ENCODE assay signal across 8 mouse cellular contexts in genomic region chr15:12825408-12825807, GRCm38 (mm10). TPM values are rescaled to one million over a fixed set of nuclear protein-coding genes. Genes with fewer than 3 reads are reported as not detected.
DNase-seq lines count a peak whose midpoint lies in the region; ATAC-seq and TF ChIP-seq lines count a peak whose summit lies in the region.

No protein-coding gene starts in this region.

- no peaks in the 10 kb centered on the region for H3K27me3 ChIP-seq in lung, embryonic 16.5 days (ENCODE audit: control insufficient read depth, insufficient read depth, low read depth, low read length)
- H3K27me3 ChIP-seq in forebrain, embryonic 11.5 days (ENCODE audit: control insufficient read depth, insufficient read depth, low read length): no peaks in the 10 kb centered on the region
- no peaks in the 10 kb centered on the region for H3K27me3 ChIP-seq in intestine, postnatal 0 days (replicated peaks; ENCODE audit: control insufficient read depth, insufficient read depth, low read length)
- no peaks in the 10 kb centered on the region for H3K27me3 ChIP-seq in neural tube, embryonic 14.5 days (ENCODE audit: control insufficient read depth, insufficient read depth, low read length)

- TF ChIP-seq CTCF in lung, adult 2 months (IDR thresholded peaks at IDR 0.05; ENCODE audit: insufficient read depth, low read length): no peak
- no peak for TF ChIP-seq CTCF in intestine, postnatal 0 days (IDR thresholded peaks at IDR 0.05; ENCODE audit: low read depth)

- peak overlapping the region; percentile 93 for H3K9ac ChIP-seq in lung, embryonic 16.5 days (ENCODE audit: low read length)
- H3K9ac ChIP-seq in forebrain, embryonic 11.5 days (ENCODE audit: low read length): peak overlapping the region; percentile 87
- peak overlapping the region; percentile 74 for H3K9ac ChIP-seq in intestine, postnatal 0 days (ENCODE audit: low read depth, low read length)
- H3K9ac ChIP-seq in neural tube, embryonic 14.5 days (replicated peaks; ENCODE audit: low read depth, low read length): peak overlapping the region; percentile 80

- H3K4me3 ChIP-seq in lung, embryonic 16.5 days (ENCODE audit: low read length): peak overlapping the region; percentile 98
- H3K4me3 ChIP-seq in lung, adult 2 months (replicated peaks; ENCODE audit: extremely low read depth, low read depth, low read length): no peak overlapping the region
- H3K4me3 ChIP-seq in forebrain, embryonic 11.5 days (ENCODE audit: low read depth, low read length): peak overlapping the region; percentile 84
- H3K4me3 ChIP-seq in intestine, postnatal 0 days (ENCODE audit: low read depth, low read length): peak overlapping the region; percentile 70
- peak overlapping the region; percentile 64 for H3K4me3 ChIP-seq in neural tube, embryonic 14.5 days (ENCODE audit: low read depth, low read length)

- H3K36me3 ChIP-seq in lung, embryonic 16.5 days (ENCODE audit: control insufficient read depth, insufficient read depth, low read length): peaks cover 13% of the 10 kb centered on the region; the same call in 1 of the 2 replicates
- peaks cover 3% of the 10 kb centered on the region; the same call in 1 of the 2 replicates for H3K36me3 ChIP-seq in forebrain, embryonic 11.5 days (ENCODE audit: control insufficient read depth, insufficient read depth, low read length)
- H3K36me3 ChIP-seq in intestine, postnatal 0 days (ENCODE audit: control insufficient read depth, insufficient read depth): peaks cover 31% of the 10 kb centered on the region
- H3K36me3 ChIP-seq in neural tube, embryonic 14.5 days (ENCODE audit: control insufficient read depth, insufficient read depth, low read length): peaks cover 23% of the 10 kb centered on the region; the same call in 1 of the 2 replicates

- WGBS in lung, embryonic 16.5 days: 47% methylated on average over 12 of the region's 12 CpGs
- 53% methylated on average over 12 of the region's 12 CpGs for WGBS in lung, adult 2 months
- WGBS in forebrain, embryonic 11.5 days: 55% methylated on average over 12 of the region's 12 CpGs
- WGBS in intestine, postnatal 0 days: 46% methylated on average over 12 of the region's 12 CpGs
- WGBS in neural tube, embryonic 14.5 days: 61% methylated on average over 12 of the region's 12 CpGs

- no peaks in the 10 kb centered on the region for H3K9me3 ChIP-seq in lung, embryonic 16.5 days (ENCODE audit: control insufficient read depth, low read length)
- no peaks in the 10 kb centered on the region for H3K9me3 ChIP-seq in forebrain, embryonic 11.5 days (ENCODE audit: control insufficient read depth, low read length)
- H3K9me3 ChIP-seq in intestine, postnatal 0 days (ENCODE audit: control insufficient read depth): no peaks in the 10 kb centered on the region
- H3K9me3 ChIP-seq in neural tube, embryonic 14.5 days (ENCODE audit: control insufficient read depth, low read length): no peaks in the 10 kb centered on the region

- no peak for DNase-seq in lung, adult 2 months
- no peak for DNase-seq in forebrain, embryonic 11.5 days (ENCODE audit: low spot score)
- DNase-seq in urinary bladder, postnatal 4 days (ENCODE audit: low spot score in 2 of 2): no peak
- no peak for DNase-seq in frontal cortex, postnatal 10 days (ENCODE audit: low spot score in 2 of 2)

- no peak overlapping the region for H3K27ac ChIP-seq in lung, embryonic 16.5 days (ENCODE audit: low read length)
- H3K27ac ChIP-seq in forebrain, embryonic 11.5 days (ENCODE audit: low read depth, low read length): no peak overlapping the region
- H3K27ac ChIP-seq in intestine, postnatal 0 days (ENCODE audit: low read depth, low read length): no peak overlapping the region
- no peak overlapping the region for H3K27ac ChIP-seq in neural tube, embryonic 14.5 days (ENCODE audit: low read depth, low read length)

- TF ChIP-seq POLR2A in lung, adult 2 months (IDR thresholded peaks at IDR 0.05; ENCODE audit: borderline replicate concordance, extremely low read depth, low read depth, low read length): no peak

- H3K4me2 ChIP-seq in lung, embryonic 16.5 days (ENCODE audit: low read depth, low read length): peak overlapping the region; percentile 79
- H3K4me2 ChIP-seq in forebrain, embryonic 11.5 days (ENCODE audit: low read depth, low read length, severe bottlenecking): peak overlapping the region; percentile 65
- peak overlapping the region; percentile 91 for H3K4me2 ChIP-seq in intestine, postnatal 0 days (replicated peaks; ENCODE audit: low read depth)
- H3K4me2 ChIP-seq in neural tube, embryonic 14.5 days (ENCODE audit: low read depth, low read length): peak overlapping the region; percentile 67

- H3K4me1 ChIP-seq in lung, embryonic 16.5 days (replicated peaks; ENCODE audit: control insufficient read depth, insufficient read depth, low read length): peaks cover 13% of the 10 kb centered on the region
- 0 out of 2 replicates have a peak, but pooled peaks cover 4% of the 10 kb centered on the region for H3K4me1 ChIP-seq in lung, adult 2 months (ENCODE audit: control insufficient read depth, insufficient read depth, low read length)
- no peaks in the 10 kb centered on the region; the same call in 1 of the 2 replicates for H3K4me1 ChIP-seq in forebrain, embryonic 11.5 days (replicated peaks; ENCODE audit: control insufficient read depth, insufficient read depth, low read length)
- peaks cover 6% of the 10 kb centered on the region for H3K4me1 ChIP-seq in intestine, postnatal 0 days (replicated peaks; ENCODE audit: control insufficient read depth, insufficient read depth, low read length)
- H3K4me1 ChIP-seq in neural tube, embryonic 14.5 days (ENCODE audit: control insufficient read depth, insufficient read depth, low read length): peaks cover 16% of the 10 kb centered on the region; the same call in 1 of the 2 replicates

- no peak for ATAC-seq in lung, embryonic 16.5 days (ENCODE audit: low read depth)
- ATAC-seq in forebrain, embryonic 11.5 days (replicated peaks; ENCODE audit: low FRiP score): no peak
- no peak for ATAC-seq in intestine, postnatal 0 days
- ATAC-seq in neural tube, embryonic 14.5 days (ENCODE audit: low read depth): no peak
- no peak for ATAC-seq in megakaryocyte progenitor cell, adult 5-6 weeks (replicated peaks; ENCODE audit: poor library complexity)

RNA-seq across cellular contexts. Expression of gene Drosha, which starts 0.8 kb away (rescaled TPM):
- 27.2 and 32.0 TPM in 2 replicates for polyA plus RNA-seq in lung, embryonic 16.5 days (2015; fragmentation: Nextera tagmentation; extraction: Ambion mirVana)
- 10.3 and 12.4 TPM in 2 replicates for polyA plus RNA-seq in lung, adult 2 months (2012; rRNA removed)
- polyA plus RNA-seq in forebrain, embryonic 11.5 days (2014; fragmentation: Nextera tagmentation; extraction: Ambion mirVana): 88.5 and 90.2 TPM in 2 replicates
- 8.4 and 8.9 TPM in 2 replicates for polyA plus RNA-seq in intestine, postnatal 0 days (2015; fragmentation: Nextera tagmentation; extraction: Ambion mirVana)
- 55.8 and 61.7 TPM in 2 replicates for polyA plus RNA-seq in neural tube, embryonic 14.5 days (2014; fragmentation: Nextera tagmentation; extraction: Ambion mirVana)
- 35.1 and 40.4 TPM in 2 replicates for total RNA-seq in megakaryocyte progenitor cell, adult 5-6 weeks (2015)
- total RNA-seq in megakaryocyte progenitor cell, adult 5-6 weeks (2017): 19.7 and 21.7 TPM in 2 replicates

RNA-seq across cellular contexts. Expression of gene 6030458C11Rik, which starts 1.0 kb away (rescaled TPM):
- 32.9 and 33.0 TPM in 2 replicates for polyA plus RNA-seq in lung, embryonic 16.5 days (2015; fragmentation: Nextera tagmentation; extraction: Ambion mirVana)
- polyA plus RNA-seq in lung, adult 2 months (2012; rRNA removed): 7.1 and 8.7 TPM in 2 replicates
- polyA plus RNA-seq in forebrain, embryonic 11.5 days (2014; fragmentation: Nextera tagmentation; extraction: Ambion mirVana): 35.7 and 42.2 TPM in 2 replicates
- 10.0 and 12.1 TPM in 2 replicates for polyA plus RNA-seq in intestine, postnatal 0 days (2015; fragmentation: Nextera tagmentation; extraction: Ambion mirVana)
- polyA plus RNA-seq in neural tube, embryonic 14.5 days (2014; fragmentation: Nextera tagmentation; extraction: Ambion mirVana): 37.5 and 39.4 TPM in 2 replicates
- 14.6 and 16.6 TPM in 2 replicates for total RNA-seq in megakaryocyte progenitor cell, adult 5-6 weeks (2015)
- 23.6 and 24.9 TPM in 2 replicates for total RNA-seq in megakaryocyte progenitor cell, adult 5-6 weeks (2017)
